Mouse (Mus musculus): Measurements from ENCODE around the gene Hectd4. TPM values are rescaled to one million over a fixed set of nuclear protein-coding genes. Genes with fewer than 3 reads are reported as not detected.

Hectd4 gene
- polyA plus RNA-seq (2012; rRNA removed): 19.5 and 22.0 TPM in 2 replicates

GRCm38 (mm10) chr5:121219980-121220731 is at the start of gene Hectd4:
TSS of gene Hectd4 (plus strand) at chr5:121220219.

DNA sequence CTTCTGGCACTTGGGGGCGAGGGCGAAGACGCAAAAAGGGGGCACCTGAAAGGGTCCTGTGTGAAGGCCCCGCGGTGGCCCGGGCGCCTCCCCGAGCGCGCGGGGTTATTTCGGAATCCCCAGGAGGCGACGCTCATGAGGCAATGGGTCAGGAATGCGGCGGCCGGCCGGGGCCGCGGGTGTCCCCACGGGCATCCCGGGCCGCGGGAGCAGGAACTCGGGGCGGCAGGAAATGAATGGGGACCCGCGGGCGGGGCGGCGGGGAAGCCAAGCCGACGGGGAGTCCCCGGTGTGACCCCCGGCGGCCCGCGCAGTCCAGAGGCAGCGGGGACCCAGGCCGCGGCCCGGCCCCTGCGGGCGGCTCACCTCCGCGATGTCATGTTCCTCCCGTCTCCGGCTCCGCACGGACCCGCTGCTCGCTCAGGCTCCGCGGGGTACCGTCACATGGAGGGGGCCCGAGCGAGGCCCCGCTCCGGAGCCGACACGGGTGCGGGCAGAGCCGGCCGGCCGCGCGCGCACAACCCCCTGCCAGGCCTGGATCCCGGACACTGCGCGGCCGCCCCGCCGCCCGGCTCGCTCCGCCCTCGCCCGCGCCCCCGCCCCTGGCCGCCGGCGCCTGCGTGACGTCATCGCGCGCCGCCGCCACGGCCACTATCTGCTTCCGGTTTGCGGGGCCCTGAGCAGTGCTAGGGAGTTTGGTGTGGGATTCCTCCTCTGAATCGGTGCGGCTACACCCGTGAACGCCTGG is 29.0 kb upstream of the Hectd4 start, which contains the start of gene Ptpn11:
Gene Ptpn11 (minus strand): TSS at position 562 of the 748 bp plus-strand sequence.

DNA sequence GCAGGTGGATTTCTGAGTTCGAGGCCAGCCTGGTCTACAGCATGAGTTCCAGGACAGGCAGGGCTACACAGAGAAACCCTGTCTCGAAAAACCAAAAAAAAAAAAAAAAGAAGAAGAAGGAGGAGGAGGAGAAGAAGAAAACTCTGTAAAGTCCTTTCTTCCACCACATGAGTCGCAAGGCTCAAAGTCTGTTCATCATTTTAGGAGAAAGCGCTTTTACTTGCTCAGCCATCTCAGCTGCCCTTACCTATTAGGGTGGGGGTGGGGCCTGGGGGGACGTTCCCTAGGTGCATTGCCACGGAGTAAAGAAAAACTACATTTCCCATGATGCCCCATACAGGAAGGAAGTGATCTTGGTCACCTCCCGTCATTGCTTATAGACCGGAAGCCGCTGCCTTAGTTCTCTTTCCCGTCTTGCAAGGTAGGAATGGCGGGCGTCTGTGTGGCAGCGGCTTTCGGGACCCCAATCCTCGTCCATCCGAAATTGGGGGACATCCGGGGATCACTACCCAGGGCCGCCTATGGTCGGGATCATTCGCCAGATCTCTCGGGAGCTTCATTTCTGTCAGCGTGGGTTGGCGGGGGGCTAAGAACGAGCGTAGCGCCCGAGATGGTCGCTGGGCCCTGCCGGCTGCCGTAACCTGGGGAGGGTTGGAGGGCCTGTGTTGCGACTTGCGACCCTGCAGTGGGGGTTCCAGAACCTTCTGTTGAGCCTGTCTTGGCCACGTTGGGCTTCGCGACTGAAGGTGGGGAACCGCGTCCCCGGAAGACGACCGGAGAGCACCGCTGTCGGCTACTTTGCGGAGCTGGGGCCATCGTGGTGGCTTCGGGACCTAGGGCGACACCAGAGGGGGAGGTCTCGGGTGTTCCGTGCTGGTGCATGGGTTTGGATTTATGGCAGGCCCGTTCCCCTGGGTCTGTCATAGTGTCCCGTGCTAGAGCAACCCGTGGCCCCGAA is 15.6 kb upstream of the Hectd4 start, which contains the start of gene Rpl6:
Gene Rpl6 (plus strand): TSS at position 350 of the 958 bp plus-strand sequence.

DNA sequence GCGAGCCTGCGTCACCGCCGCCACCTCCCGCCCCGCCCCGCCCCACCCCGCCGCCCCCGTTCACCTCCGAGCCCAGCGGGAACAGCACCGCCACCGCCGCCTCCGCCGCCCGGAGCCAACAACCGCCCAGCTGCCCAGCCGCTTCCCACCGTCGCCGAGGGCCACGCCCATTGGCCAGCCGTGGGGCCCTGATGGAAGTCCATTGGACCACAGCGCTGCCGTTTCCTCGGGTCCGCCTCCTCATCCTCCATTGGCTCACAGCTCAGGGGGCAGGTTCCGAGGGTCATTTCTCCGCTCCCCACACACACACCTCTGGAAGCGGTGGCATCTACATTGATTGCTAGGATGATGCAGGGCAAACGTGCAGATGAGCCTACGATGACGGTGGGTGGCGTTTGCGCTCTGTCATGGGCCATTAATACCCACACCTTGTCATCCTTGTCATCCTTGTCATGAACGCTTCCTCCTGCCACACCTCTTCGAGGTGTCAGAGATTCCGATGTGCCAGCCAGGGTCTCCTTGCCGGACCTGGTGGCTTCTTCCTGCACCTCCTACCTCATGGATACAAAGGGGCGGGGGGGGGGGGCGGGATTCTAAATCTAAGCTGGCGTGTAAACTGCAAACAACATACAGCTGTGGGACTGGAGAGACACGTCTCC is 165.6 kb downstream of the Hectd4 start, which contains the start of gene Trafd1:
Gene Trafd1 (minus strand): TSS at position 172 of the 659 bp plus-strand sequence.

DNA sequence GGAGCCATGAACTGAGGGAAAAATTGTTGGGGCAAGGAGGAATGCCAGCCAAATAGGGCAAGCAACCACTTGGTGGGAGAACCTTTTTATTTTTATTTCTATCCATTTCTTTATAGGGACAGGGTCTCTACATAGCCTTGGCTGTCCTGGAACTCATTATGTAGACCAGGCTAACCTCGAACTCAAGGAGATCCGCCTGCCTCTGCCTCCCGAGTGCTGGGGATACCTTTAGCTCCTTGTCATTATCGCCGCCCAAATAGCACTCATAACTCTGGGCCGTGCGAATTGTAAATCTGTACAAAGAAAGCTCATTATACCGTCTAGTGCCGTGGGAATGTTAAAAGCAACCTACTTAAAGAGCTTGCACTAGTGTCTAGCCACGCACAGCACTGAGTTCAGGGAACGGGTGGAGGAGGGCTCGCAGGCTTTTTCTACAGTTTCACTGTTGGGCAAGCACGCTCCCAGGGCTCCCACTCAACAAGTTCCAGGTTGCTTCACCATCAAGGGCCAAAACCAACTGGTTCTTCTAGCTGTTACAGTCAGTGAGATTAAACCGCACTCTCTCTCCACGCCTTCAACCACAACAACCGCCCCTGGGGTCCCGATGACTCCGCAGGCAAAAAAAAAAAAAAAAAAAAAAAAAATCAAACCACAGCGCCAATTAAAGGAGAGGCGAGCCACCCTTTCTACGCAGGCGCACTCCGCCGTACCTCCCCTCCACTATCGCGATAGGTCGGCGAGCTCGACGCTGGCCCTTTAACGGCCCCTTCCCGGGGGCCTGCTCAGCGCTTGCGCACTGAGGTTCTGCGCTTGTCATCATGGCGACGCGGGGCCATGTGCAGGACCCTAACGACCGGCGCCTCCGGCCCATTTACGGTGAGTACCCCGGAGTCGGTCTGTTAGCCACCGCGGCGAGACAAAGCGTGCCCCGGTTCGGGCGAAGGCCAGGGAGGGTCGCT is 177.4 kb downstream of the Hectd4 start, which contains the start of gene Naa25:
Gene Naa25 (plus strand): TSS at position 750 of the 959 bp plus-strand sequence.

Other genes starting within 250 kb of the Hectd4 start
- gene Rph3a, start 210.1 kb upstream of the Hectd4 start, polyA plus RNA-seq (2012; rRNA removed): 0.15 and 0.19 TPM in 2 replicates
- 21.4 and 24.7 TPM in 2 replicates for gene Ptpn11, start 28.8 kb upstream of the Hectd4 start, polyA plus RNA-seq (2012; rRNA removed)
- gene Rpl6, start 15.7 kb upstream of the Hectd4 start, polyA plus RNA-seq (2012; rRNA removed): 221 and 273 TPM in 2 replicates
- 46.5 and 59.0 TPM in 2 replicates for gene Trafd1, start 165.4 kb downstream of the Hectd4 start, polyA plus RNA-seq (2012; rRNA removed)
- gene Naa25, start 177.7 kb downstream of the Hectd4 start, polyA plus RNA-seq (2012; rRNA removed): 5.0 and 5.1 TPM in 2 replicates
- 1.5 and 7.2 TPM in 2 replicates for gene Tmem116, start 231.7 kb downstream of the Hectd4 start, polyA plus RNA-seq (2012; rRNA removed)
- 35.2 and 37.5 TPM in 2 replicates for gene Erp29, start 232.3 kb downstream of the Hectd4 start, polyA plus RNA-seq (2012; rRNA removed)